Mouse (Mus musculus) gastrocnemius, postnatal 4 days (tissue): ENCODE results near the gene Scap. TPM values are rescaled to one million over a fixed set of nuclear protein-coding genes. Genes with fewer than 3 reads are reported as not detected.

Experiments
- DNase-seq, 2 experiments: peaks; one replicate each; pipeline ENCODE4 v3.0.0; 2021 to 2022; ENCODE audit warnings: low spot score in 2 of 2, mixed read lengths in 2 of 2
- long read RNA-seq, 2 experiments: library from polyadenylated mRNA; stranded (forward); transcript quantifications; one replicate each; pipeline ENCODE4 v2.0.0; 2021
- total RNA-seq, 2 experiments: library from RNA; stranded (reverse); gene quantifications; 2 replicates each; pipeline ENCODE4 v1.2.3; 2021

Gene Scap
- 10 to 100 TPM; 25.1 to 29.4 TPM for total RNA-seq
- long read RNA-seq, experiment 1, full-length matches to known transcripts = 16 of 31 reads
- long read RNA-seq, experiment 1, partial matches to known transcripts = 7 of 31 reads
- long read RNA-seq, experiment 1, other reads (novel, unspliced or antisense) = 8 of 31 reads
- long read RNA-seq, experiment 2, full-length matches to known transcripts = 20 of 39 reads
- long read RNA-seq, experiment 2, partial matches to known transcripts = 10 of 39 reads
- long read RNA-seq, experiment 2, other reads (novel, unspliced or antisense) = 9 of 39 reads

DNA sequence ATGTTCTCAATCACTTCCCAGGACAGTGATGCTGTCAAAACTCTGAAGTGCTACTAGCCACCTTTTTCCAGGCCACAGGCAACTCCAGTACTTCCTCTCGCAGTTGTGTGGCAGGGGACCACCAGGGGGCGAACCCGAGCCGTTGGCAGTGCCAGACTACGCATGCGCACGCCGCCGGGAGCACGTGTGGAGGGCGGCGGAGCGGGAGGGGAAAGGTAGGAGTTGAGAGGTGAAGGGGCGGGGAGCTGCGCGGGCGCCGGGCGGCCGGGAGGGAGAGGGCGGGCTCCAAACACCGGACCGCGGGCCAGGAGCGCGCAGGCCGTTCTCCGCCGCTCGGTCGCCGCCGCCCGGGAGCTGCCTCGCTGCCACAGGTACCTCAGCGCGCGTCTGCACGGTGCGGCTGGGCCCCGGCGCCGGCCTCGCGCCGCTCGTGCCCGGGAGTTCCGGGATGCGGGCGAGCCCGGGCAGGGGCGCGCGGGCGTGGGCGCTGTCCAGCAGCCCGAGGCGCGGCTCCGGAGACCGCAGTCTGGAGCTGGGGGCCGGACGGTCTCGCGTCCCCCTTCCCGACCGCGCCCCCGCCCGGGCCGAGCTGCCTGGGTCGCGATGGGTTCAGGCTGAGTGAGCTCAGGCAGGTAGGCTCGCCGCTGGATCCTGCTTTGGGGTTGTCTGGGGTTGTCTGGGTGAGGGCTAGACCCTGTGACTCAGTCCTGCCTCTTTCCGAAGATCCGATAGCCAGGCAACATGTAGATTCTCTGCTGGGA, at the start of gene Scap:
Scap (plus strand) TSS at position 154 of the 761 bp plus-strand sequence.
- peak; percentile 95 to 97 for DNase-seq

DNA sequence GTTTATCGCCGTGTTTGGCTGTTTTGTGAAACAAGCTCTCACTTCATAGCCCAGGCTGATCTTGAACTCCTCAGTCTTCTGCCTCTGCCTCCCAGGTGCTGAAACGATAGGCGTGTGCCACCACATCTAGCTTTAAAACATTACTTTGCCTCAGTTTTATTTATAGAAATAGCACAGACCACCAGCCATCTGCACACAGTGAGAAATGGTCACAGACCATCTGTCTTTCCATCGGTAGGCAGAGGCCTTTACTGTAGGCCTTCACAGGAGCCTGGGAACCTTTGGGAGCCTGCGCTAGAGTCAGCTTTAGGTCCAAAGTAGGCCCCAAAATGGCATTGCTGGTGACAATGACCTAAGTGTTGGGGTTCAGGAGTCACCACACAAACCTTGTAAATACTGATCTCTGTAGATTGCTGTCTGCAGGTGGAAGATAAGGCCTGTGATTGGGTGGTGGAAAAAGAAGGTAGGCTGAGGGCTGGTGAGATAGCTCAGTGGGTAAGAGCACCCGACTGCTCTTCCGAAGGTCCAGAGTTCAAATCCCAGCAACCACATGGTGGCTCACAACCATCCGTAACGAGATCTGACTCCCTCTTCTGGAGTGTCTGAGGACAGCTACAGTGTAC, 48.9 kb upstream of the Scap start:
- no peak for DNase-seq

DNA sequence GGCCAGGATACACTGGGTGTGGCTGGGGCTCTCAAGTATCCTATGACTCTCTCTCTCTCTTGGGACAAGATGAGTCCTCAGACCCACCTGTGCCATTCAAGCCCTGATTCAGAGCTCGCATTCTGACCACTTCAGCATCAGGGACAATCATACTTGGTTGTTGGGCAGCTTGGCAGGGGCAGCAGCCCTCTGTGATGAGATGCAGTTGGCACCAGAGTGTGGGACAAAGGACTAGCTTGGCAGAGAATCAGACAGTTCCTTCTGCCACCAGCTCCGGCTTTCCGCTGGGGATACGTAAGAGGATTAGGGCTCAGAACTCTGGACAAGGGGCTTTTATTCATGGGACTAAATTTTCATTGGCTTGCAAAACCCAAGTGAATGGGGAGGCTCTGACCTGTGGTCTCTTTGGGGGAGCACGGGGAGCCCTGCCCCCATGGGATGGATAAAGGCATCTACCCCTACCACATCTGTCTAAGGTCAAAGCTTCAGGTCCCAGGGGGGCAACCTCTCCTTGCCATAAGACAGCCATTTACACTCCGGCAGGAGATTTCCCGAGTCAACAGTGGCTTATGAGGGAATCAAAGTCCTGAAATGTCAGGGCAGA, 45.7 kb upstream of the Scap start:
- DNase-seq = no peak

DNA sequence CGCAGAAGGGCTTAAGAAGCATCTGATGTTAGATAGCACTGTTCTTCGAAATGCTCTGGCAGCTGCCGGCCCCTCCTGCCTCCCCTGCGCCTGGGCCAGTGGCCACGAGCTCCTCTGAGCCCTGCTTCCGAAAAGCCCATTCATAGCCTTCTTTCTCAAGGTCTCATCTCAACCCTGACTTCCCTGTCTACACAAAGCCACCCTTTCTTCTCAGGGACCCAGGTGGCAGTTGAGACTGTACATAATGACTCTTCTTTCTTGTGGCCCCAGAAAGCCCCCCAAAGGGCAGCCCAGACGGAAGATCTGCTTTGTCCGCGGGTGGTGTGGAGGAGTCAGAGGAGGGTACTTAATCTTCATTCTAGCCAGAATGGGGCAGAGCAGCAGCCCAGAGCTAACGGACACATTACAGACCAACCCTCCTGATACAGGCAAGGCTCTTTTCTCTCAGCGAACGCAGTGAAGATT, 39.8 kb upstream of the Scap start:
- no peak for DNase-seq

DNA sequence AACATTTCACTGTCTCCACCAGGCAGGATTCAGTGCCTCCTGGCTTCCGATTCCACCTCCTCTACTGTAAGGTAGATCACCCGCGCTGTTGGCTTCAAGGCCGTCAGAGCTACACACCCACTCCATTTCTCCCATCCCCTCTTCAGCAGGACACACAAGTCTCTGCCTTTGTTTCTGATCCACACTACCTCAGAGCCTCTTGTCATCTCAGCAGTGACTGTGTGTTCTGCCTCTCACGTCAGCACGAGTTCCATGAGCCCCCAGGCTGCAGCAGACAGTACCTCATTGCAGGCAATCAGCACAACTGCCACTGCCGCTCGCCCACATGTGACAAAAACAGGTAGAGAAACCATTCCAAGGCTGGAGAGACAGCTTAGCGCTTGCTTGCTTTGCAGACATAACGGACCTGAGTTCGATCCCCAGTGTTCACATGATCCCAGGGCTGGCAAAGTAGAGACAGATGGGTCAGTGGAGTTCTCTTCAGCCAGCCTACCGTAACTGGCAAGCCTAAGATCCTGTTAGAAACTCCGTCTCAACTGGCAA, 39.1 kb upstream of the Scap start:
- no peak for DNase-seq

DNA sequence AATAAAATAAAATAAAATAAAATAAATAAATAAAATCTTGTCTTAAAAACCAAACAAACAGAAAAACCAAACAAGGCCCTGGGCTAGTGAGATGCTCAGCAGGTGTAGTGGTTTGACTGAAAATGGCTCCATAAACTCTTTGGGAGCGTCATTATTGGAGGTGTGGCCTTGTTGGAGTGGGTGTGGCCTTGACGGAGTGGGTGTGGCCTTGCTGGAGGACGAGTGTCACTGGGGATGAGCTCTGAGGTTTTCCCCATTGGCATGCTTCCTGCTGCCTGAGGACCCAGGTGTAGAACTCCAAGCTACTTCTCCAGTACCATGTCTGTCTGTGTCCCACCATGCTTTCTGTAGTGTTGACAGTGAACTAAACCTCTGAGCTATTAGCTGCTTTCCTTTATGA, 38.3 kb upstream of the Scap start:
- no peak for DNase-seq

DNA sequence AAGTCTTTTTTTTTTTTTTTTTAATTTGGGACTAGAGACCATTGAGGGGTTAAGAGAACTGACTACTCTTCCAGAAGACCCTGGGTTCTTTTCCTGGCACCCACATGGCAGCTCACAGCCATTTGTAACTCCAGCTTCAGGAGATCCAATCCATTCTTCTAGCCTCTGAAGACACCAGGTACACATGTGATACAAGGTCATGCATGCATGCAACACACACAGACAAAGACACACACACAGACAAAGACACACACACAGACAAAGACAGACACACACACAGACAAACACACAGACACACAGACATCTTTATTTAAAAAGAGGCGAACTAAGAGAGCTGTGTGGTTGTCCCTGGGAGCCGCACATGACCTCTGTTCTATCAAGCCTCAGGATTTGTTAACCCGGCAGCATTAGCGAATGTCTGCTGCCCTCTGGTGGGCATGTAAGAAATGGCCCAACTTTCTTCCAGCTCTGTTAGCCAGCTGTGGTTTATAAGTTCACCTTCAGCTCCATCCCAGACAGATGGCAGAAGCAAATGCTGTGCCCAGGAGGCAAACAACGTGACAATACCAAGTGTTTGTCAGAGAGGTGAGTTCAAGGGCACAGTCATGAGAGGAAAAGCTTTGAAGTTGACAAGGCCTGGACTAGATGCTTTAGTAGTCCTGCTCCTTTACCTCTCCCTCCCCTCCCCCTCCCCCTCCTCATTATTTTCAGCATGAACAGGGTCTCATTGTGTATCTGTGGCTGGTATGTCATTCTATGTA, 36.0 kb upstream of the Scap start:
- peak; percentile 56 to 77 for DNase-seq

DNA sequence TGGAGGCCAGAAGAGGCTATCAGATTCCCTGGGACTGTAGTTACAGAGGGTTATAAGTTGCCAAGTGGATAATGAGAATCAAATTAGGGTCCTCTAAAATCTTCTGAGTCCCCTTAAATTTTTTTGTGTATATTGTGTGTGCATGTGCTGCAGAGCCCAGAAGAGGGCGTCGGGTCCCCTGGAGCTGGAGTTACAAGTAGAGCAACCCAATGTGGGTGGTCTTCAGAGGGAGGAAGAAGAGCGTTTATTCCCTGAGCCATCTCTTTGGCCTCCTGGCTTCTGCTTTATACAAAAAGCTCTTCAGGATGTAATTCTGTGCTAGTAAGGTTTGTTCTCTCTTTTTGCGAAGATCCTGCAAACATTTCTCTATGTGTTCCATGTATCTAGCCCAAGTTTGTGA, 28.6 kb upstream of the Scap start:
- DNase-seq = no peak

DNA sequence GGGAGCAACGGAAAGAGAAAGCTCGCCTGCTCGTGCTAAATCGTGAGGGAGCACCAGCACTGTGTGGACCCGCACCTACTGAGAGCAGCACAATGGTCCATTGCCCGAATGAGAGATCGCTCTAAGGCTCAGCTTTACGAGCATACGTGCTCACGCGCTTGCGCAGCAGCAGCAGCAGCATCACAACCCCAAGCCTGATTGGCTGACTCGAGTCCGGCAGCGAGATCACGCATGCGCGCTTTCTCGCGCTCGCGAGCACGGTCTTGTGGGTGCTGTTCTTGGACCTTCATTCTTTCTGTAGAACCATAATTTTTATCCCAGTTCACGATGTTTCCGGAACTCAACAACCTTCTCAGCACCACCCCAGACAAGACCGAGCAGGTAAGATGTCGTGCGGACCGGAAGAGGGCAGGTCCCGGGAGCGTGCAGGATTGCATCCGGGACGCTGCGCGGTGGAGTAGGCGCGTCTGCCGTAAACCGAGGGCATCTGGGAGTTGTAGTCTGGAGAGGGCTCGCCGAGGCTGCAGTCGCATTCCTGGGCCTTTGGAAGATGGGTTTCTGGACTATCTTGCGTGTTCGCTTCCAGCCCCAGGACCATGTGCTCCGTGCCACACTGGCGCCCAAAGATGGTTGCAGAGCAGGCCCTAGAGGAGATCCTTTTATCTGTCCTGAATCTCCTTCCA, 28.0 kb upstream of the Scap start, which contains the start of gene Elp6:
Elp6 (plus strand) TSS at position 205 of the 683 bp plus-strand sequence.
- DNase-seq = peak; percentile 70 to 88

DNA sequence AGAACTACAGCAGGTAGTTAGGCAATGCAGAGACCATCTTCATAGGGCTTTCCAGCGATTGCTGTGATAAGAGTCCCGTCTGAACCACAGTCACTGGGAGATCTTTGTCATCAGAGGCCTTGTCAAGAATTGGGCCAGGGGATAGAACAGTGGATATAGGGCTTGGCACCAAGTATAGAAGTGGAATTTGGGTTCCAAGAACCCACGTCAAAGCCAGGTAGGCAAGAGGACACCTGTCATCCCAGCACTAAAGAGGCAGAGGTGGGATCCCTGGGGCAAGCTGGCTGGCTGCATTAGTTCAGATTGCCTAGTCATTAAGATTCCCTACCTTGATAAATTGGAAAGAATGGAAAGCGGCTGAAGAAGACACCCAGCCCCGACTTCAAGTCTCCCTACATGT, 26.7 kb upstream of the Scap start:
- DNase-seq = no peak

DNA sequence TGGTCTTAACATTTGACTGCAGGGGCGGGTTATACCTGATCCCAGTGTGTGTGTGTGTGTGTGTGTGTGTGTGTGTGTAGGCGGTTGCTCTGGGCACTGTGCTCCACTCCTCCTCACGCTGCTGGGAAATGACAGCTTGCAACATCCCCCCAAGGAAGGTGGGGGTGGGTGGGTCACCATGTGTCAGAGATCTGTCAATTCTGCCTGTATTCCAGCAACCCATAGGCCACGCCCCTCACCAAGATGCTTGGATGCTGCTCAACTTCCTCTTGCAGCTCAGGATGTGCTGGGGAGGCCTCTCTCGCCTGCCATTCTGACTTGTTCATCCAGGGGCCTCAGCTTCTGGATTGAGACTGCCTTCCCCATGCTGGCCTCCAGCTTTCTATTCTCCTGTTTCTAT, 18.4 kb upstream of the Scap start:
- DNase-seq = no peak

DNA sequence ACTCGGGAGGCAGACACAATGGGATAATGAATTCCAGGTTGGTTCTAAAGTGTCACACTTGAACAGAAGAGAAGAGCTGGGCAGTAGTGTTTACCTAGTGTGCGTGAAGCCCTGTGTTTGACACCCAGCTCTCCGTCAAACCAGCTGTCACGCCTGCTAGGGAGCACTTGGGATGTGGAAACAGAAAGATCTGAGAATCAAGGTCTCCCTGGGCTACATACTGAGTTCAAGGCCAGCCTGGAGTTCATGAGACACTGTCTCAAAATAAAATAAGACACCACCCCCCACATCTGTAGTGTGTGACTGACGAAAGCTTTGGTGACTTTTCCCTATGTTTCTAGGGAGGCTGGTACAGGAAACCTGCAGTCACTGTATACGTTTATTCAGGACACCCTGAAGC, 17.7 kb upstream of the Scap start:
- DNase-seq = no peak

DNA sequence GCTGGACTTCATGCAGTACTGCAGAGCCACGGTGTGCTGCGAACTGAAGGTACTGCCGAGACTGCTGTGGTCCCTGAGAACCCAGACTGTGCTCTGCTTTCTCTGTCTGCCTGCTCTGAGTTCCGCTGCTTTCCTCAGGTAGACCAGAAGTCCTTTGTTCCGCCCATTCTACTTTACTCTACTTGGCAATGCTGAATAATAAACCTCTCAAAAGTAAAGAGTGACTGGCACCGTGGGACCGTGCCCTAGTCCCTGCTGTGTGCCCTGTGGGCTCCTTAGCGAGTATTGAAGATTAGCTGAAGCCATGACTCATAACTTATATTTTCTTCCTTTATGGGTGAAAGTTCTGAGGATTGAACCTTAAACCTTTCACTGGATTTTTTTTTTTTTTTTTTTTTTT, 17.2 kb upstream of the Scap start:
- no peak for DNase-seq

DNA sequence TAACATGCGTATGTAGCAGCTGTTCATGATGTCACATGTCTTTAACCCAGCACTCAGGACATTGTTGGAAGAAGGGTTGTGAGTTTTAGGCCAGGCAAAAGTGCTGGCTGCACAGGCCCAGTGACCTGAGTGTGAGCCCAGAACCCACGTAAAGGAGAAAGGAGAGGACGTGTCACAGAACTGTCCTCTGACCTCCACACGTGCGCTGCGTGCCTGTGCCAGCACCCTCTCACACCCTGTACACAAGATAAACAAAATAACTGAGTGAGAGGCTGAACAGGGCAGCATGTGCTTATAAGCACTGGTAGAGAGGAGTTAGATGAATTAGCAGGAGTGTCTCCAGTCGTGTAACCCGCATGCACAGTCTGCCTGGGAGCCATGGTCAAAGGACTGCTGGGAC, 16.6 kb upstream of the Scap start:
- DNase-seq = no peak

DNA sequence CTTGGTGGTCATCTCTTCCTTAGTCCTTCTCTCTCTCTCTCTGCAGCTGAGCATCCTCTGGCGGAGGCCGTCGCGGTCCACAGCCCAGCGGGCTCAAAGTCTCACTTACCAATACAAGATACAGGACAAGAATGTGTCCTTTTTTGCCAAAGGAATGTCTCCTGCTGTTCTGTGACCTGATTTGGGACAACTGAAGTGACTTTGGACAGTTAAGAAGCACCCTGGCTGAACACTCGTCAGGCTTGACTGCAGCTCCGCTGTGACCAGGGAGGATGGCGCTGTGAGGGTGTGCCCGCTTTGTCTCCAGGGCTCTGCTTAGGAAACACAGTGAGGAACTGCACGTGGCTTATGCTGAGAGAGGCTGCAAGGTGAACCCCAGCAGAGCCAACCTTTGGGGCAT, 12.3 kb upstream of the Scap start:
- no peak for DNase-seq

DNA sequence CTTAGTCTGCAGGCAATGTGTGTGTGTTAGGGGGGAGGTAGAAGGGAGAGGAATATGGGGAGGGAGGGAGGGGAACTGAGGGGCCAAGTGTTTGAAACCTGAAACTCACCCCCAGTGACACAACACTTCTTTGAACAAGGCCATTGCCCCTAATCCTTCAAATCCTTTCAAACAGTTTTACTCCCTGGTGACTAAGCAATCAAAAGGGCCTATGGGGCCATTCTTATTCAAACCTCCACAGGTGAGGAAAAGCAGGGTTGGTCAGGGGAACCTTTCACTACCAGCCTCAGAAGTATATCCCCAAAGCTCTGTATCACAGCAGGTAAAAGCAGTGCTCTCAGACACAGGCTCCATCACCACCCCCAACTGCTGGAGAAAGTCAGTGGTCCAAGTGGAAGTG, 10.1 kb upstream of the Scap start:
- no peak for DNase-seq

DNA sequence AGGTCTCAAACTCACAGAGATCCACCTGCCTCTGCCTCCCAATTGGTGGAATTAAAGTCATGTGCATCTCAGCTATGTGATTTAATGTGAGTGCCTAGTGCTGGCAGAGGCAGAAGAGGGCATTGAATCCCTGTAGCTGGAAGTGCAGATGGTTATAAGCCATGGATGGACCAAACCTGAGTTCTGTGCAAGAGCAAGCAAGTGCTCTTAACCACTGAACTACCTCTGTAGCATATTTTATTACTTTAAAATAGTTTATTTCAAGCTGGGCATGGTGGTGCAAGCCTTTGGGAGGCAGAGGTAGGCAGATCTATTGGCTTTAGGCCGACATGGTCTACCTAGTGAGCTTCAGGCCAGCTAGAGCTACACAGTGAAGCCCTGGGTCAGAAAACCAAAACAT, 8.9 kb upstream of the Scap start:
- DNase-seq = no peak

DNA sequence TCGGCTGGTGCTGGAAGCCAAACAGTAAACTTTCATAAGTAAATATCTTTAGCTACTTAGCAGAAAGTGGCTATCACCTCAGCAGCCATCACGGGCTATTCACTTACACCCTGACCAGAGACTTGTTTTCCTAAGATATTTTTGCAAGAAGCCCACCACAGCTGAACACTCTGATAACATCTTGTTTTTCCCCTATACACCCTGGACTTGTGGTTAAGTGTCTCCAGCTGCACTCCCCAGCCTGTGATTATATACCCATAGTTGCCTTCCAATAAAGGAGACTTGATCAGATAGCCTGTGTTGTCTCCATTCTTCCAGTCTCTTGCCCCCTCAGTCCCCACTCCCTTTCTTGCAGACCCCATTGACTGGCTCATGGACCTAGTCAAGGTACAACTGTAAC, 4.9 kb upstream of the Scap start:
- no peak for DNase-seq

DNA sequence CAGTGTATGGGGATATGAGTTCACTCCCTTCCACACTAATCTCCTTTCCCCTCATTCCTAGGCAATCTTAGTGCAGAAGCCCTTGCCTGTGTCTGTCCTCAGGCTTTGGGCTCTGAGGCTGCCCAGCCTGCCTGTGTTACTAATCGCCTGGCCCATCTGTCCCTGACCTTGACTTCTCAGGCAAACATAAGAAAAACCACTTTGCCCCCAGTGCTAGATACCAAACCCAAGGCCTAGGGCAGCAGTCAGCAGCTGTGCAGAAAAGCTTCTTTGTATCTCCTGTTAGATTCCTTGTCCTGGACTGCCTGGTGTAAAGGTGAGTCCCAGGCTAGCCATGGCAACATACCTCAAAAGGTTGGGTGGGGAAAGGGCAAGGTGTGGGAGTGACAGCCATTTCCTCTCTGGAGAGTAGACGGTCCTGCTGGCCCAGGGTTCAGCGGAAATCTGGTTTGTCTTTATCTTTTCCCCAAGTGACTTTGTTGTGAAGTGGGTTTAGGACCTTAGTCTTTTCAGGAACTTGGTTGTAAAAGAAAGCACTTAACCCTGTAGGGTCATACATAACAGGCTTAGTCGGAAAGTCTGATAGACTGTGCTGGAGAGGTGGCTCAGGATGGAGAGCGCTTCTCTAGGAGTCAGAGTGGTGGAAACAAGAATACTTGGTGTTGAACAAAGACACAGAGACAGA, 4.0 kb upstream of the Scap start:
- DNase-seq = no peak

DNA sequence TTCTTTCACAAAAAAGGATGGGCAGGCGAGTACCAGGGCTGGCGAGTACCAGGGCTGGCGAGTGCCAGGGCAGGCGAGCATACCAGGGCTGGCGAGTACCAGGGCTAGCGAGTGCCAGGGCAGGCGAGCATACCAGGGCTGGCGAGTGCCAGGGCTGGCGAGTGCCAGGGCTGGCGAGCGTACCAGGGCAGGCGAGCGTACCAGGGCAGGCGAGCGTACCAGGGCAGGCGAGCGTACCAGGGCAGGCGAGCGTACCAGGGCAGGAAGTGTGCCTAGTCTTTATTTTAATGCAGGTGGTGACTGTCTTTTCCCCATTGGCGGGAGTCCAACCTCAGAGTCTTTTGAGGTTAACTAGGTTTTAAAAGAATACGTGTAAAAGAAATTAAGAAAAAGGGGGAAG, 3.4 kb upstream of the Scap start:
- DNase-seq = peak in 1 of 2 experiments; percentile 15
